ENCODE assay signal across 8 mouse cellular contexts in the genomic region with DNA sequence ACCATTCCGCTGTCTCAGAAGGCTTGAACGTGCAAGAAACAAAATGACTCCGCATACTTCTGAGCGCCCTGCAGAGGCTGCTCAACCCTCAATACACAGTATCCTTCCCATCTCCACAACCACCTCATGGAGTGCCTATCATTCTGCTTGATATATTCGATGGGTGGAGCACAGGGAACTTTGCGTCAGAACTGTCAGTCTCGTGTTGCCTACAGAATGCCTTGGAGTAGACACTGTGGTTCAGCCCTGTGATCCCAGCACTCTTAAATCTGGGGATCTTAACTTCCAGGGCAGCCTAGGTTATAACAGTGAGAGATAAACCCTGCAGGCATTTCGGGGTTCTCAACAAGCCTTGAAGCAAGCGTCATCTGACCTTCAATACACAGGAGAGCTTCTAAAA. TPM values are rescaled to one million over a fixed set of nuclear protein-coding genes. Genes with fewer than 3 reads are reported as not detected.
DNase-seq lines count a peak whose midpoint lies in the region; ATAC-seq and TF ChIP-seq lines count a peak whose summit lies in the region.

No protein-coding gene starts in this region.

- peak overlapping the region; percentile 91; the same call in 1 of the 2 replicates for H3K27ac ChIP-seq in heart, adult 2 months
- no peak overlapping the region for H3K27ac ChIP-seq in thymus, adult 2 months (ENCODE audit: control insufficient read depth, insufficient read depth, low read length)

- 50% methylated on average over 9 of the region's 9 CpGs for WGBS in heart, adult 2 months
- WGBS in thymus, adult 2 months, result 63% methylated on average over 9 of the region's 9 CpGs

- no peak for TF ChIP-seq POLR2A in heart, adult 2 months (IDR thresholded peaks at IDR 0.05; ENCODE audit: insufficient read depth, low read depth, low read length)
- no peak for TF ChIP-seq POLR2A in thymus, adult 2 months (IDR thresholded peaks at IDR 0.05; ENCODE audit: control insufficient read depth, extremely low read depth, insufficient read depth, low read length, poor library complexity)

- peaks cover 5% of the 10 kb centered on the region for H3K4me1 ChIP-seq in heart, adult 2 months (ENCODE audit: control insufficient read depth, insufficient read depth, low read length)
- peaks cover 31% of the 10 kb centered on the region for H3K4me1 ChIP-seq in thymus, adult 2 months (replicated peaks; ENCODE audit: control insufficient read depth, insufficient read depth, low read length)

- ATAC-seq in activated CD4-positive, CD25-positive, alpha-beta regulatory T cell, adult 4 months, result no peak

- TF ChIP-seq EP300 in heart, adult 2 months (IDR thresholded peaks at IDR 0.05; ENCODE audit: insufficient read depth, low read depth, low read length), result no peak

- intact Hi-C loops in heart, adult 2 months (cut with DNase I), result loop anchor here (5.0 kb wide), 1 partner anchor 216 kb away; no protein-coding TSS in a partner anchor

- peak overlapping the region; percentile 84 for H3K4me3 ChIP-seq in heart, adult 2 months
- peak overlapping the region; percentile 4; the same call in 1 of the 2 replicates for H3K4me3 ChIP-seq in thymus, adult 2 months (ENCODE audit: control insufficient read depth, insufficient read depth, low read length)

- no peaks in the 10 kb centered on the region for H3K27me3 ChIP-seq in heart, adult 2 months (ENCODE audit: control insufficient read depth, insufficient read depth, low read length)
- no peaks in the 10 kb centered on the region for H3K27me3 ChIP-seq in thymus, adult 2 months (ENCODE audit: control insufficient read depth, insufficient read depth, low read length)

- DNase-seq in heart, adult 2 months, result no peak
- DNase-seq in heart, adult 8-10 months (ENCODE audit: low spot score), result no peak
- no peak for DNase-seq in thymus, adult 2 months
- DNase-seq in thymus, postnatal 10 days (ENCODE audit: low spot score in 2 of 2), result no peak
- DNase-seq in layer of hippocampus, postnatal 14 days (ENCODE audit: low spot score in 2 of 2), result peak; percentile 26 to 29
- DNase-seq in right cerebral cortex, postnatal 25 days, result peak; percentile 25
- no peak for DNase-seq in urinary bladder, postnatal 14 days (ENCODE audit: low spot score)

- no peak overlapping the region; the same call in 1 of the 2 replicates for H3K9ac ChIP-seq in heart, adult 2 months (ENCODE audit: low read depth, low read length)

- no peaks in the 10 kb centered on the region; the same call in 1 of the 2 replicates for H3K79me2 ChIP-seq in heart, adult 2 months (replicated peaks; ENCODE audit: control insufficient read depth, insufficient read depth, low read length)

- TF ChIP-seq CTCF in heart, adult 2 months (IDR thresholded peaks at IDR 0.05), result no peak
- TF ChIP-seq CTCF in thymus, adult 2 months (IDR thresholded peaks at IDR 0.05; ENCODE audit: borderline replicate concordance, control insufficient read depth, extremely low read depth, insufficient read depth, low read length, poor library complexity), result no peak

- no peaks in the 10 kb centered on the region for H3K36me3 ChIP-seq in heart, adult 2 months (ENCODE audit: control insufficient read depth, insufficient read depth, low read length)
- no peaks in the 10 kb centered on the region for H3K36me3 ChIP-seq in thymus, adult 2 months (ENCODE audit: control insufficient read depth, insufficient read depth, low read length)

RNA-seq across cellular contexts. Expression of a gene that starts 1.1 kb away (rescaled TPM):
- 100 to 1,000 TPM; 135 to 152 TPM for total RNA-seq in heart, adult 2 months (2021)
- polyA plus RNA-seq in heart, adult 2 months (2012; rRNA removed), result 64.6 and 94.0 TPM in 2 replicates
- total RNA-seq in heart, adult 8-10 months (2022), result 100 to 1,000 TPM; 149 to 181 (median 160) TPM
- polyA plus RNA-seq in thymus, adult 2 months (2012; rRNA removed), result 47.8 and 48.5 TPM in 2 replicates
- total RNA-seq in layer of hippocampus, postnatal 14 days (2021), result 100 to 1,000 TPM in 1 of 2 experiments, 10 to 100 TPM in 1; 99.3 to 109 TPM
- polyA plus RNA-seq in activated CD4-positive, CD25-positive, alpha-beta regulatory T cell, adult 4 months (2017; shearing (Covaris generic)), result 10 to 100 TPM; 30.0 to 34.8 TPM

RNA-seq across cellular contexts. Expression of a gene that starts 52.5 kb away (rescaled TPM):
- 10 to 100 TPM; 13.9 to 42.4 TPM for total RNA-seq in heart, adult 2 months (2021)
- 3.4 and 6.7 TPM in 2 replicates for polyA plus RNA-seq in heart, adult 2 months (2012; rRNA removed)
- 10 to 100 TPM; 11.5 to 23.7 (median 13.9) TPM for total RNA-seq in heart, adult 8-10 months (2022)
- polyA plus RNA-seq in thymus, adult 2 months (2012; rRNA removed), result 2.5 and 2.9 TPM in 2 replicates
- 10 to 100 TPM; 10.7 to 13.6 TPM for total RNA-seq in layer of hippocampus, postnatal 14 days (2021)
- 1 to 10 TPM; 3.7 to 4.2 TPM for polyA plus RNA-seq in activated CD4-positive, CD25-positive, alpha-beta regulatory T cell, adult 4 months (2017; shearing (Covaris generic))

Comparison
In these comparisons a context has a peak if more than half of its experiments do, and no peak if none do; other contexts are left out.
1. DNase-seq: peak in layer of hippocampus, postnatal 14 days (2 of 2) and right cerebral cortex, postnatal 25 days (single experiment); none in heart, adult 2 months (0 of 2), heart, adult 8-10 months (single experiment), thymus, adult 2 months (single experiment), thymus, postnatal 10 days (0 of 2) and urinary bladder, postnatal 14 days (single experiment).